12 mouse cellular contexts compared by ENCODE assay signal in the genomic region with DNA sequence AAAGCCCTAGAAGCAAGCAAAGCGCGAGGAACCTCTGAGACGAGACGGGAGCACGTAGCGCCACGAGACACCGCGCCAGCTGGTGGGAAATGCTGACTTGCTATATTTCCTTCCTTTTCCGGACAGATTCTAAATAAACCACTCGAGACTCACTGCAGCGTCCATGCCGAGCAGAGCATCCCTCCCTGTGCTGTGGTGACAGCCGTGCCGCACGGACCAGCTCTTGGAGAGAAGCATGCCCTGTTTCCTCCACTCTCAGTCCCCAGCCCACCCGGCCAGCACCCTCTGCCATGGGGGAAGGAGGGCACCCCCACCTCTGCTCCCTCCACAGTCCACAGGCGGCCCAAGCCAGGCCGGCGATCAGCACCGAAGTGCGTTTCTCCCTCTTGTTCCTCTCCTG. TPM values are rescaled to one million over a fixed set of nuclear protein-coding genes. Genes with fewer than 3 reads are reported as not detected.
DNase-seq lines count a peak whose midpoint lies in the region; ATAC-seq and TF ChIP-seq lines count a peak whose summit lies in the region.
"Had no signal": no experiment of that assay in that cellular context is flagged by ENCODE, and none has a peak within 500 bp of the region (broad histone marks: within the 10 kb centered on the region; RNA-seq: fewer than 3 reads in every experiment).

No protein-coding gene starts in this region.

- 69% methylated on average over 22 of the region's 22 CpGs for WGBS in heart, embryonic 14.5 days
- 82% methylated on average over 22 of the region's 22 CpGs for WGBS in midbrain, embryonic 15.5 days
- whole genome bisulfite sequencing in midbrain, embryonic 11.5 days, result 86% methylated on average over 22 of the region's 22 CpGs
- 59% methylated on average over 22 of the region's 22 CpGs for WGBS in intestine, embryonic 14.5 days
- WGBS in olfactory bulb, adult 2 months, result 70% methylated on average over 22 of the region's 22 CpGs

- H3K9ac ChIP-seq in heart, embryonic 14.5 days (ENCODE audit: low read length), result no peak overlapping the region
- H3K9ac ChIP-seq in midbrain, embryonic 15.5 days, result no peak overlapping the region
- H3K9ac ChIP-seq in midbrain, embryonic 11.5 days (ENCODE audit: low read length), result no peak overlapping the region
- no peak overlapping the region for H3K9ac ChIP-seq in intestine, embryonic 14.5 days (ENCODE audit: low read length)
- H3K9ac ChIP-seq: embryonic facial prominence, embryonic 12.5 days; midbrain, embryonic 12.5 days had no signal

- H3K36me3 ChIP-seq in heart, embryonic 14.5 days (ENCODE audit: control insufficient read depth, insufficient read depth, low read length), result no peaks in the 10 kb centered on the region
- H3K36me3 ChIP-seq in midbrain, embryonic 15.5 days (replicated peaks), result no peaks in the 10 kb centered on the region
- no peaks in the 10 kb centered on the region for H3K36me3 ChIP-seq in midbrain, embryonic 11.5 days (ENCODE audit: control insufficient read depth, insufficient read depth, low read length)
- no peaks in the 10 kb centered on the region for H3K36me3 ChIP-seq in intestine, embryonic 14.5 days (ENCODE audit: control insufficient read depth, insufficient read depth, low read length)
- H3K36me3 ChIP-seq: embryonic facial prominence, embryonic 12.5 days; midbrain, embryonic 12.5 days had no signal

- H3K4me1 ChIP-seq in heart, embryonic 14.5 days (ENCODE audit: control insufficient read depth in 2 of 2, insufficient read depth in 2 of 2, low read length in 2 of 2), result peaks cover 30 to 31% of the 10 kb centered on the region in 2 experiments
- peaks cover 7% of the 10 kb centered on the region; the same call in 1 of the 2 replicates for H3K4me1 ChIP-seq in midbrain, embryonic 15.5 days
- peaks cover 6% of the 10 kb centered on the region; the same call in 1 of the 2 replicates for H3K4me1 ChIP-seq in midbrain, embryonic 11.5 days (ENCODE audit: control insufficient read depth, insufficient read depth, low read length)
- peaks cover 7% of the 10 kb centered on the region; the same call in 1 of the 2 replicates for H3K4me1 ChIP-seq in intestine, embryonic 14.5 days (replicated peaks; ENCODE audit: control insufficient read depth, insufficient read depth, low read length)
- peaks cover 12% of the 10 kb centered on the region for H3K4me1 ChIP-seq in olfactory bulb, adult 2 months (ENCODE audit: control insufficient read depth, insufficient read depth, low read length)
- H3K4me1 ChIP-seq: embryonic facial prominence, embryonic 12.5 days had no signal

- no peak for TF ChIP-seq CTCF in olfactory bulb, adult 2 months (IDR thresholded peaks at IDR 0.05; ENCODE audit: insufficient read depth, low read depth, low read length)

- no peaks in the 10 kb centered on the region for H3K27me3 ChIP-seq in heart, embryonic 14.5 days (ENCODE audit: control insufficient read depth, insufficient read depth, low read length)
- no peaks in the 10 kb centered on the region for H3K27me3 ChIP-seq in midbrain, embryonic 15.5 days (replicated peaks)
- no peaks in the 10 kb centered on the region for H3K27me3 ChIP-seq in midbrain, embryonic 11.5 days (ENCODE audit: control insufficient read depth, insufficient read depth, low read length)
- H3K27me3 ChIP-seq in intestine, embryonic 14.5 days (replicated peaks; ENCODE audit: control insufficient read depth, insufficient read depth, low read length), result no peaks in the 10 kb centered on the region
- H3K27me3 ChIP-seq: embryonic facial prominence, embryonic 12.5 days; midbrain, embryonic 12.5 days had no signal

- ATAC-seq in heart, embryonic 14.5 days (ENCODE audit: insufficient number of reproducible peaks, insufficient read depth, low FRiP score, low read depth), result 0 out of 2 replicates have a peak, but pooled peaks have one; percentile 18
- no peak for ATAC-seq in midbrain, embryonic 15.5 days (replicated peaks)
- ATAC-seq in midbrain, embryonic 11.5 days (ENCODE audit: low FRiP score), result no peak
- ATAC-seq in intestine, embryonic 14.5 days (replicated peaks; ENCODE audit: low FRiP score, low TSS enrichment, low read depth), result no peak

- H3K4me3 ChIP-seq in heart, embryonic 14.5 days (ENCODE audit: control insufficient read depth in 1 of 2, insufficient read depth in 1 of 2, low read depth in 1 of 2, low read length in 2 of 2), result no peak overlapping the region
- no peak overlapping the region for H3K4me3 ChIP-seq in midbrain, embryonic 15.5 days
- H3K4me3 ChIP-seq in midbrain, embryonic 11.5 days (ENCODE audit: low read depth, low read length), result no peak overlapping the region
- no peak overlapping the region for H3K4me3 ChIP-seq in intestine, embryonic 14.5 days (ENCODE audit: low read depth, low read length)
- peak overlapping the region; percentile 25 for H3K4me3 ChIP-seq in olfactory bulb, adult 2 months (ENCODE audit: insufficient read depth, low read depth, low read length)
- H3K4me3 ChIP-seq: embryonic facial prominence, embryonic 12.5 days; midbrain, embryonic 12.5 days had no signal

- DNase-seq in heart, postnatal 10 days, result no peak
- no peak for DNase-seq in midbrain, embryonic 11.5 days (ENCODE audit: low spot score, missing footprints)
- DNase-seq in intestine, embryonic 14.5 days (ENCODE audit: low spot score), result no peak
- DNase-seq in urinary bladder, postnatal 36 days (ENCODE audit: low spot score in 2 of 2), result no peak
- no peak for DNase-seq in adrenal gland, adult 18-20 months (ENCODE audit: low spot score in 2 of 2)
- DNase-seq: gastrocnemius, postnatal 36 days; layer of hippocampus, postnatal 36 days had no signal

- intact Hi-C loops in heart, postnatal 10 days (cut with DNase I), result no loop called here

- no peaks in the 10 kb centered on the region for H3K9me3 ChIP-seq in heart, embryonic 14.5 days (ENCODE audit: control insufficient read depth, low read length)
- H3K9me3 ChIP-seq in midbrain, embryonic 15.5 days, result no peaks in the 10 kb centered on the region
- H3K9me3 ChIP-seq in midbrain, embryonic 11.5 days (ENCODE audit: control insufficient read depth, low read length), result no peaks in the 10 kb centered on the region
- H3K9me3 ChIP-seq in intestine, embryonic 14.5 days (ENCODE audit: control insufficient read depth, low read length), result no peaks in the 10 kb centered on the region
- H3K9me3 ChIP-seq: embryonic facial prominence, embryonic 12.5 days; midbrain, embryonic 12.5 days had no signal

- H3K27ac ChIP-seq in heart, embryonic 14.5 days (replicated peaks in 1 of 2; ENCODE audit: control insufficient read depth in 1 of 2, insufficient read depth in 1 of 2, low read depth in 2 of 2, low read length in 2 of 2), result peak overlapping the region in 1 of 2 experiments; percentile 57; a peak in 1 of 4 replicates
- H3K27ac ChIP-seq in midbrain, embryonic 15.5 days, result peak overlapping the region; percentile 17; the same call in 1 of the 2 replicates
- no peak overlapping the region for H3K27ac ChIP-seq in midbrain, embryonic 11.5 days (ENCODE audit: low read depth, low read length)
- no peak overlapping the region for H3K27ac ChIP-seq in intestine, embryonic 14.5 days (ENCODE audit: low read depth)
- H3K27ac ChIP-seq in olfactory bulb, adult 2 months (ENCODE audit: insufficient read depth, low read depth, low read length), result peak overlapping the region; percentile 89
- H3K27ac ChIP-seq: embryonic facial prominence, embryonic 12.5 days; midbrain, embryonic 12.5 days had no signal

- H3K4me2 ChIP-seq in heart, embryonic 14.5 days (ENCODE audit: low read length), result peak overlapping the region; percentile 25
- no peak overlapping the region for H3K4me2 ChIP-seq in midbrain, embryonic 15.5 days
- H3K4me2 ChIP-seq in midbrain, embryonic 11.5 days, result no peak overlapping the region
- peak overlapping the region; percentile 31 for H3K4me2 ChIP-seq in intestine, embryonic 14.5 days (ENCODE audit: low read length)
- H3K4me2 ChIP-seq: embryonic facial prominence, embryonic 12.5 days; midbrain, embryonic 12.5 days had no signal

- TF ChIP-seq POLR2A in olfactory bulb, adult 2 months (IDR thresholded peaks at IDR 0.05; ENCODE audit: insufficient read depth, low read depth, low read length), result no peak

RNA-seq across cellular contexts. Expression of a gene that starts 33.9 kb away (rescaled TPM):
- polyA plus RNA-seq in heart, embryonic 14.5 days (2014; fragmentation: Nextera tagmentation; extraction: Ambion mirVana), result 7.4 and 8.0 TPM in 2 replicates
- total RNA-seq in heart, postnatal 10 days (2021), result 10 to 100 TPM; 59.0 to 60.3 TPM
- polyA plus RNA-seq in midbrain, embryonic 15.5 days (2015; fragmentation: Nextera tagmentation; extraction: Ambion mirVana), result 3.5 and 3.6 TPM in 2 replicates
- 3.1 and 3.6 TPM in 2 replicates for polyA plus RNA-seq in midbrain, embryonic 11.5 days (2014; fragmentation: Nextera tagmentation; extraction: Ambion mirVana)
- polyA plus RNA-seq in intestine, embryonic 14.5 days (2014; fragmentation: Nextera tagmentation; extraction: Ambion mirVana), result 1.5 and 1.6 TPM in 2 replicates
- polyA plus RNA-seq in olfactory bulb, adult 2 months (2012; ENCODE audit: insufficient read depth, insufficient read length, low replicate concordance, missing spikeins), result 29.1 TPM in 1 of 2 replicates, not detected in the other
- 10 to 100 TPM in 1 of 2 experiments, 1 to 10 TPM in 1; 9.8 to 51.4 TPM for total RNA-seq in adrenal gland, adult 18-20 months (2021)

Comparison
In these comparisons a context has a peak if more than half of its experiments do, and no peak if none do; other contexts are left out.
1. H3K27ac ChIP-seq: peak in midbrain, embryonic 15.5 days (single experiment) and olfactory bulb, adult 2 months (single experiment); none in midbrain, embryonic 11.5 days (single experiment) and intestine, embryonic 14.5 days (single experiment).
2. H3K4me2 ChIP-seq: peak in heart, embryonic 14.5 days (single experiment) and intestine, embryonic 14.5 days (single experiment); none in midbrain, embryonic 15.5 days (single experiment) and midbrain, embryonic 11.5 days (single experiment).